Mouse (Mus musculus) embryonic facial prominence, embryonic 14.5 days (tissue): Measurements from ENCODE around the gene Fzr1. TPM values are rescaled to one million over a fixed set of nuclear protein-coding genes. Genes with fewer than 3 reads are reported as not detected.

ENCODE experiments used
- ATAC-seq: fragments of 200-750 bp; cut with Nextera tagmentation; 2 replicates; pipeline ENCODE4 v1.8.0; 2017; ENCODE audit warnings: low read depth, moderate number of reproducible peaks, moderate TSS enrichment
- DNase-seq: peaks from one replicate; pipeline ENCODE4 v3.0.0-alpha.2; 2015; ENCODE audit warnings: low spot score
- H3K27ac ChIP-seq: fragments of 300-500 bp; sonication (generic); replicated peaks from 2 replicates; pipeline ENCODE4 v1.5.1; 2014; ENCODE audit warnings: low read depth, mild to moderate bottlenecking, low read length, moderate library complexity
- H3K27me3 ChIP-seq: fragments of 300-500 bp; sonication (generic); replicated peaks from 2 replicates; pipeline ENCODE4 v1.6.1; 2014; ENCODE audit warnings: low read length; ENCODE audit not compliant: control insufficient read depth, insufficient read depth
- H3K36me3 ChIP-seq: fragments of 300-500 bp; sonication (generic); 2 replicates; pipeline ENCODE4 v1.6.1; 2014; ENCODE audit warnings: low read length, mixed read lengths; ENCODE audit not compliant: control insufficient read depth, insufficient read depth
- H3K4me1 ChIP-seq: fragments of 300-500 bp; sonication (generic); 2 replicates; pipeline ENCODE4 v1.6.1; 2014; ENCODE audit warnings: antibody characterized with exemption, low read length; ENCODE audit not compliant: control insufficient read depth, insufficient read depth
- H3K4me2 ChIP-seq: fragments of 300-500 bp; sonication (generic); 2 replicates; pipeline ENCODE4 v1.6.1; 2014; ENCODE audit warnings: low read depth, mild to moderate bottlenecking, low read length, moderate library complexity, mixed read lengths
- H3K4me3 ChIP-seq: fragments of 300-500 bp; sonication (generic); 2 replicates; pipeline ENCODE4 v1.5.1; 2014; ENCODE audit warnings: low read depth, mild to moderate bottlenecking, low read length
- H3K9ac ChIP-seq: fragments of 300-500 bp; sonication (generic); 2 replicates; pipeline ENCODE4 v1.6.1; 2014; ENCODE audit warnings: low read depth, mild to moderate bottlenecking, low read length, moderate library complexity, mixed read lengths
- H3K9me3 ChIP-seq: fragments of 300-500 bp; sonication (generic); 2 replicates; pipeline ENCODE4 v1.6.1; 2016; ENCODE audit warnings: low read length; ENCODE audit not compliant: control insufficient read depth
- WGBS: fragments of 180-500 bp; shearing (Covaris S2); extraction: QIAGEN DNeasy Blood & Tissue Kit; methylation state at CpG from one replicate; pipeline ENCODE4 v1.1.7; 2014; 5-methylcytosine and 5-hydroxymethylcytosine counted together
- polyA plus RNA-seq: library from polyadenylated mRNA; unstranded; fragments of >200 nt; fragmentation: Nextera tagmentation; extraction: Ambion mirVana; gene quantifications from 2 replicates; pipeline ENCODE4 v1.2.1, GENCODE M21; 2014

The Fzr1 gene
- polyA plus RNA-seq, 1 experiment from 2014 or later: 69.5 TPM

- no peak overlapping the region for H3K4me2 ChIP-seq
- H3K27ac ChIP-seq: no peak overlapping the region
- peaks cover 14% of the 10 kb centered on the region for H3K4me1 ChIP-seq
- no peak for ATAC-seq
- no peaks in the 10 kb centered on the region for H3K9me3 ChIP-seq
- peaks cover 31% of the 10 kb centered on the region for H3K36me3 ChIP-seq
- no peaks in the 10 kb centered on the region for H3K27me3 ChIP-seq
- H3K4me3 ChIP-seq: no peak overlapping the region
- H3K9ac ChIP-seq: no peak overlapping the region
- 87% methylated on average over 6 of the region's 6 CpGs for WGBS
- no peak for DNase-seq
These were observed 14.0 kb upstream of the Fzr1 start for GRCm38 (mm10) chr10:81392270-81392669.

DNA sequence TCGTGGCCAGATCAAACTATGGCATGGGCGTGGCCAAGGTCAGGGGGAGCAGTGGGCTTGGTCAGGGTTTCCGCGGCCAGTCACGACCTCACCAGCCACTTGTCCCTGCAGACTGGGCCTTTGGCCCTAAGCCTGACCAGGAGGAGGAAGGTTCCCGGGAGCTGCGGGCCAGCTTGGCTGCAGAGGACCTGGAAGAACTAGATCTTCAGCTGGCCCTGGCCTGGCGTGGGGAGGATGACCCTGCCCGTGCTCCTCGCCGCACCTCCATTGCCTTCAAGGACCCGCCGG is 12.3 kb upstream of the Fzr1 start:
- ATAC-seq (no peak), DNase-seq (no peak)
- H3K27ac ChIP-seq: no peak overlapping the region
- no peak overlapping the region for H3K9ac ChIP-seq
- H3K4me3 ChIP-seq: no peak overlapping the region
- 89% methylated on average over 9 of the region's 13 CpGs for WGBS
- H3K27me3 ChIP-seq: no peaks in the 10 kb centered on the region
- H3K36me3 ChIP-seq: peaks cover 36% of the 10 kb centered on the region
- H3K4me1 ChIP-seq: peaks cover 17% of the 10 kb centered on the region
- no peaks in the 10 kb centered on the region for H3K9me3 ChIP-seq
- no peak overlapping the region for H3K4me2 ChIP-seq

GRCm38 (mm10) chr10:81389801-81390677 is 11.7 kb upstream of the Fzr1 start:
- Histone ChIP-seq H3K4me3 (no peak overlapping the region), H3K27me3 (no peaks in the 10 kb centered on the region), H3K27ac (no peak overlapping the region), H3K36me3 (peaks cover 36% of the 10 kb centered on the region), H3K9me3 (no peaks in the 10 kb centered on the region), H3K4me1 (peaks cover 22% of the 10 kb centered on the region), H3K4me2 (no peak overlapping the region), H3K9ac (no peak overlapping the region)
- DNase-seq: no peak
- WGBS: 57% methylated on average over 22 of the region's 23 CpGs
- peak; percentile 62 for ATAC-seq

DNA sequence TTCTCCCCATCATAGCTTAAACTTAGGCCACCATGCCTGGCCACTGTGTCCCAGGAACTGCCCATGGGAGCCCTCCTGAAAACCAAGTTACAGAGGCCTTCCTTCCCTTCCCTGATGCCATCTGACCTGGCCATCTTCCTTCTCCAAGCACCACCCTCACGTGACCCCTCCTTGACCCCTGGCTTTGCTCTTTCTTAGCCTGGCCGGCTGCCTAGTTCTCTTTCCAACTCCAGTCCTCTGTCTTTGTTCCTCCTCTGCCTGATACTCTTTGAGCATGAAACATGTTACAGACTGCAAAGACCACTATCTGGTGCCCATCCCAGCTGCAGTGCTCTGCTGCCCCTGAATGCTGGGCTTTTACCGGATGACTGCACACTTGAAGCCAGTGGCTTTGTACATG is 11.1 kb upstream of the Fzr1 start:
- Histone ChIP-seq H3K4me3 (no peak overlapping the region), H3K4me2 (no peak overlapping the region), H3K27me3 (no peaks in the 10 kb centered on the region), H3K36me3 (peaks cover 36% of the 10 kb centered on the region), H3K9ac (no peak overlapping the region), H3K4me1 (peaks cover 24% of the 10 kb centered on the region), H3K9me3 (no peaks in the 10 kb centered on the region), H3K27ac (no peak overlapping the region)
- WGBS: 59% methylated on average over 3 of the region's 3 CpGs
- ATAC-seq (no peak), DNase-seq (no peak)

DNA sequence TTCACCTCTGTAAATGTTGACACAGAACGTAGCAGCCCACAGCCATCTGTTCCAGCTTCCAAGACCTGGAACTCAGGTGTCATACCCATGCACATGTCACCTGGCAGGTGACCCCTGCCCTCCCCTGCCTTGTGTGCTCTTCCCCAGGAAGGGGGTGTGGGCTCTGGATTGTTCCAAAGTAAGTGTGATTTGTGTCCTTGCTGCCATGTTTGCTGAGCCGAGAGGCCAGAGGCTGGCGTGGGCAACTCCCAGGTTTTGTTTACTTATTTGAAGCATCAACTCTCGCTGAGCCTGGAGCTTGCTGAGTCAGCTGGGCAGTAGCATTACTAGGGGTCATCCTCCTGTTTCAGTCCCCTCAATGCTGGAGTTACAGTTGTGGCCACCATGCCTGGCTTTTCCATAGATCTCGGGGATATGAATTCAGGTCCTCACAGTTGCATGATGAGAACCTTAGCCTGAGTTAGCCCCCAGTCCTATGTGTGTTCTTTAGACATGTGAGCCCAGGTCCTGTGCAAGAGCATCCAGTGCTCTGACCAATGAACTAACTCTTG is 10.3 kb upstream of the Fzr1 start, which contains the start of gene Gm48552:
Gene Gm48552 (plus strand): TSS at position 501 of the 551 bp plus-strand sequence.
- DNase-seq: no peak
- no peak within 1 kb of the TSS for H3K4me3 ChIP-seq
- 84% methylated on average over 5 of the region's 5 CpGs for WGBS
- no peak within 1 kb of the TSS for H3K27ac ChIP-seq
- H3K9ac ChIP-seq: 0 out of 2 replicates have a peak within 1 kb of the TSS, but pooled peaks have one; percentile 5
- peaks cover 36% of the 10 kb centered on the region for H3K36me3 ChIP-seq
- H3K4me1 ChIP-seq: peaks cover 19% of the 10 kb centered on the region
- no peaks in the 10 kb centered on the region for H3K27me3 ChIP-seq
- ATAC-seq: no peak
- no peak within 1 kb of the TSS for H3K4me2 ChIP-seq
- no peaks in the 10 kb centered on the region for H3K9me3 ChIP-seq

DNA sequence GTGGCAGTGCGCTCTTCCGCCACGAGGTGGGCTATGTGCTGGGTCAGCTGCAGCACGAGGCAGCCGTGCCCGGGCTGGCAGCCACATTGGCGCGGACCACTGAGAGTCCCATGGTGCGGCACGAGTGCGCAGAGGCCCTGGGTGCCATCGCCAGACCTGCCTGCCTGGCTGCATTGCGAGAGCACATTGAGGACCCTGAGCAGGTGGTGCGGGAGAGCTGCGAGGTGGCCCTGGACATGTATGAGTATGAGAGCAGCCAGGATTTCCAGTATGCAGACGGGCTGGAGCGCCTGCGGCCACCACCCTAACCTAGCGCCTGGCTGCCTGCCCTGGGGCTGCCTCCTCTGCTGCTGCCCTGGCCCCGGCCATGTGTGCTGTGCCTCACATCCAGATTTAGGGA is 9.4 kb upstream of the Fzr1 start:
- no peak for DNase-seq
- Histone ChIP-seq H3K9me3 (no peaks in the 10 kb centered on the region), H3K4me3 (no peak overlapping the region), H3K4me1 (peaks cover 10% of the 10 kb centered on the region; the same call in 1 of the 2 replicates), H3K9ac (no peak overlapping the region), H3K4me2 (no peak overlapping the region), H3K27ac (no peak overlapping the region), H3K27me3 (no peaks in the 10 kb centered on the region), H3K36me3 (peaks cover 36% of the 10 kb centered on the region)
- WGBS: 92% methylated on average over 20 of the region's 20 CpGs
- ATAC-seq: no peak

DNA sequence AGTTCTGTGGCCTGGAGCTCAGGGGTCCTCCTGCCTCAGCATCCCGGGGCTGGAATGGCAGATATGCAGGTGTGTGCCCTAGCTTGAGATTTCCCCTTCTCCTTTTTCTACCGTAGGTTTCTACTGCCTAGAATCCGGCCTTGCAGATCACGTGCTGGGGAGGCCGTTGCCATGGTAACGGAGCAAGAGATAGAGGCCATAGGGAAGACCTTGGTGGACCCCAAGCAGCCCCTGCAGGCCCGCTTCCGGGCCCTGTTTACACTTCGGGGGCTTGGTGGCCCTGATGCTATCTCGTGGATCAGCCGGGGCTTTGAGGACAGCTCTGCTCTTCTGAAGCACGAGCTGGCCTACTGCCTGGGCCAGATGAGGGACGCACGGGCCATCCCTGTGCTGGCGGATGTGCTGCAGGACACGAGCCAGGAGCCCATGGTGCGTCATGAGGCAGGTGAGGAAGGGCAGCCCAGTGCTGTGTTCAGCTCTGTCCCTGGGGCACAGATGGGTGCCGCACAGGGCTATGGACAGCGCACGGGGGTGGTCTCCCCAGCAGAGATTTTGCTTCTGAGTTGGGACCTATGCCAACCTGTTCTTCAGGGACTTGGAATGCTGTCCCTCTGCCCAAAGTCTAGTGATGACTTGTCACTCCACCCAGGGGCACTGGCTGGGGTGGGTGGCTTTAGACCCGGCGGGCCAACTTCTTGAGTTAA is 7.4 kb upstream of the Fzr1 start:
- Histone ChIP-seq H3K9me3 (no peaks in the 10 kb centered on the region), H3K4me2 (peak overlapping the region; percentile 90), H3K9ac (no peak overlapping the region; the same call in 1 of the 2 replicates), H3K4me3 (peak overlapping the region; percentile 99; the same call in 1 of the 2 replicates), H3K27me3 (no peaks in the 10 kb centered on the region), H3K4me1 (0 out of 2 replicates have a peak, but pooled peaks cover 10% of the 10 kb centered on the region), H3K27ac (no peak overlapping the region), H3K36me3 (peaks cover 36% of the 10 kb centered on the region)
- ATAC-seq (no peak), DNase-seq (no peak)
- WGBS: 89% methylated on average over 21 of the region's 22 CpGs

DNA sequence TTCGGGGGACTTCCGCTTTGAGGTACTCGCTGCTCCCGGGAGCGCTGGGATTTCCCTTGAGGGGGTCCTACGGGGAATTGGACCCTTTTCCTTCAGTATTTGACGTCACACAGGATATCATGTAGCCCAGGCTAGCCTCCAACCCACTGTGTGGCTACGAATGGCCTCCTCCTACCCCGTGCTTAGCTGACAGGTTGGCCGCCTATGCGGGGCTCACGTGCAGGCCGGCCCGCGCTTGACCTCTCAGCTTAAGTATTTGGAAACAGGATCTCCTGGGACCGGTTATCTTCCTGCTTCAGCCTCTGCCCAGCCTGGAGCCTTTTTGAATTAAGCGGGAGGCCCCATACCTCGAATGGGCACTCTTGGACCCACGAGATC is 6.3 kb upstream of the Fzr1 start:
- Histone ChIP-seq H3K4me2 (peak overlapping the region; percentile 90), H3K4me3 (peak overlapping the region; percentile 99), H3K4me1 (0 out of 2 replicates have a peak, but pooled peaks cover 10% of the 10 kb centered on the region), H3K9ac (peak overlapping the region; percentile 86), H3K9me3 (no peaks in the 10 kb centered on the region), H3K36me3 (peaks cover 36% of the 10 kb centered on the region), H3K27ac (peak overlapping the region; percentile 83), H3K27me3 (no peaks in the 10 kb centered on the region)
- ATAC-seq (0 out of 2 replicates have a peak, but pooled peaks have one; percentile 5), DNase-seq (no peak)
- 0% methylated on average over 18 of the region's 19 CpGs for WGBS
